In the genomic region with DNA sequence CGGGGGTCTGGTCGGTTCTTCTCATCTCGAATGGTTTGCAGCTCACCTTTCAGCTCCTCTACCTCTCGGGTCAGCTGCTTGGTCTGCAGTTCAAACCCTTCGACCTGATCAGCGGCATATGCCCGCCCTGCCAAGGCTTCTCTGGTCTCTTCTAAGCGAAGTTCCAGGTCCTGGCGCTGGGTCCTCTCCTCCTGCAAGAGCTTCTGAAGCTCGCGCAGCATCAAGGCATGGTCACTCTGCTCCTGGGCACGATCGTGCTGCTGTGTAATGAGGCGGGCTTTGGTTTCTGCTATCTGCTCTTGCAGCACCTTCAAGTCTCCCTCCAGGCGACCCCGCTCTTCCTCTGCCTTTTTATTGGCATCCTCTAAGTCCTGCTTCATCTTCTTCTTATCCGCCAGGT, we compare ENCODE assay signal across 9 mouse cellular contexts. TPM values are rescaled to one million over a fixed set of nuclear protein-coding genes. Genes with fewer than 3 reads are reported as not detected.
DNase-seq lines count a peak whose midpoint lies in the region; ATAC-seq and TF ChIP-seq lines count a peak whose summit lies in the region.
"Had no signal": no experiment of that assay in that cellular context is flagged by ENCODE, and none has a peak within 500 bp of the region (broad histone marks: within the 10 kb centered on the region; RNA-seq: fewer than 3 reads in every experiment).

No protein-coding gene starts in this region.

- no peak for TF ChIP-seq CTCF in bone marrow, adult 2 months (IDR thresholded peaks at IDR 0.05; ENCODE audit: control insufficient read depth, insufficient read depth, low read length)
- TF ChIP-seq CTCF in heart, postnatal 0 days (IDR thresholded peaks at IDR 0.05; ENCODE audit: low read depth) = no peak

- 0 out of 2 replicates have a peak overlapping the region, but pooled peaks have one; percentile 0 for H3K9ac ChIP-seq in kidney, embryonic 14.5 days (ENCODE audit: low read depth, low read length)
- H3K9ac ChIP-seq in heart, postnatal 0 days (replicated peaks; ENCODE audit: low read depth, low read length) = peak overlapping the region; percentile 63

- no peak overlapping the region for H3K27ac ChIP-seq in kidney, embryonic 14.5 days (ENCODE audit: low read depth, low read length)
- no peak overlapping the region for H3K27ac ChIP-seq in bone marrow, adult 2 months (ENCODE audit: control insufficient read depth, insufficient read depth, low read depth, low read length, poor library complexity)
- no peak overlapping the region for H3K27ac ChIP-seq in heart, postnatal 0 days (ENCODE audit: low read depth)
- H3K27ac ChIP-seq in midbrain, embryonic 10.5 days (replicated peaks) = no peak overlapping the region

- H3K4me2 ChIP-seq in kidney, embryonic 14.5 days (replicated peaks; ENCODE audit: low read depth, low read length) = peak overlapping the region; percentile 75
- peak overlapping the region; percentile 82 for H3K4me2 ChIP-seq in heart, postnatal 0 days (ENCODE audit: low read depth, low read length)

- H3K4me1 ChIP-seq in kidney, embryonic 14.5 days (ENCODE audit: control insufficient read depth, insufficient read depth, low read length) = peaks cover 30% of the 10 kb centered on the region
- no peaks in the 10 kb centered on the region; the same call in none of the 2 replicates for H3K4me1 ChIP-seq in bone marrow, adult 2 months (ENCODE audit: control insufficient read depth, insufficient read depth, low read length)
- H3K4me1 ChIP-seq in heart, postnatal 0 days (ENCODE audit: control insufficient read depth, insufficient read depth) = peaks cover 40% of the 10 kb centered on the region
- H3K4me1 ChIP-seq in midbrain, embryonic 10.5 days = peaks cover 43% of the 10 kb centered on the region

- H3K9me3 ChIP-seq in kidney, embryonic 14.5 days (ENCODE audit: control insufficient read depth, low read length) = no peaks in the 10 kb centered on the region
- no peaks in the 10 kb centered on the region for H3K9me3 ChIP-seq in heart, postnatal 0 days (replicated peaks; ENCODE audit: control insufficient read depth, low read length)
- H3K9me3 ChIP-seq in midbrain, embryonic 10.5 days (replicated peaks) = no peaks in the 10 kb centered on the region

- TF ChIP-seq EP300 in heart, postnatal 0 days (IDR thresholded peaks at IDR 0.05; ENCODE audit: low read depth) = no peak

- DNase-seq in kidney, postnatal 14 days = no peak
- no peak for DNase-seq in heart, postnatal 0 days (ENCODE audit: low spot score)
- DNase-seq in midbrain, embryonic 10.5 days (ENCODE audit: low spot score) = no peak
- no peak for DNase-seq in spleen, postnatal 4 days (ENCODE audit: low spot score in 2 of 2)
- DNase-seq in thymus, adult 18-20 months = no peak
- DNase-seq in ovary, postnatal 10 days (ENCODE audit: low spot score) = no peak
- DNase-seq: kidney, postnatal 36 days had no signal

- peak overlapping the region; percentile 71 for H3K4me3 ChIP-seq in kidney, embryonic 14.5 days (ENCODE audit: low read length)
- peak overlapping the region; percentile 17 for H3K4me3 ChIP-seq in bone marrow, adult 2 months (replicated peaks; ENCODE audit: control insufficient read depth, low read depth, low read length)
- peak overlapping the region; percentile 72 for H3K4me3 ChIP-seq in heart, postnatal 0 days (ENCODE audit: low read depth, low read length)
- H3K4me3 ChIP-seq in midbrain, embryonic 10.5 days = peak overlapping the region; percentile 92

- TF ChIP-seq POLR2A in bone marrow, adult 2 months (IDR thresholded peaks at IDR 0.05; ENCODE audit: borderline replicate concordance, control insufficient read depth, low read depth, low read length) = no peak

- no peaks in the 10 kb centered on the region for H3K27me3 ChIP-seq in kidney, embryonic 14.5 days (ENCODE audit: control insufficient read depth, insufficient read depth, low read length)
- H3K27me3 ChIP-seq in heart, postnatal 0 days (ENCODE audit: control insufficient read depth, insufficient read depth, low read length) = no peaks in the 10 kb centered on the region
- H3K27me3 ChIP-seq in midbrain, embryonic 10.5 days (ENCODE audit: low read depth, poor library complexity, severe bottlenecking) = no peaks in the 10 kb centered on the region

- ATAC-seq in kidney, embryonic 14.5 days (ENCODE audit: low FRiP score, low TSS enrichment) = no peak
- ATAC-seq in heart, postnatal 0 days (ENCODE audit: insufficient read depth, low read depth) = no peak

- peaks cover 27% of the 10 kb centered on the region for H3K36me3 ChIP-seq in kidney, embryonic 14.5 days (ENCODE audit: control insufficient read depth, insufficient read depth, low read length)
- H3K36me3 ChIP-seq in heart, postnatal 0 days (replicated peaks; ENCODE audit: control insufficient read depth, insufficient read depth, low read length) = peaks cover 34% of the 10 kb centered on the region
- H3K36me3 ChIP-seq in midbrain, embryonic 10.5 days = peaks cover 48% of the 10 kb centered on the region

- 80% methylated on average over 17 of the region's 17 CpGs for WGBS in kidney, embryonic 14.5 days
- WGBS in bone marrow, adult 2 months = 76% methylated on average over 17 of the region's 17 CpGs
- WGBS in heart, postnatal 0 days = 77% methylated on average over 17 of the region's 17 CpGs
- WGBS in midbrain, embryonic 10.5 days = 84% methylated on average over 17 of the region's 17 CpGs

RNA-seq across cellular contexts. Expression of gene Arf5, which starts 3.0 kb away (rescaled TPM):
- polyA plus RNA-seq in kidney, embryonic 14.5 days (2014; fragmentation: Nextera tagmentation; extraction: Ambion mirVana) = 283 and 293 TPM in 2 replicates
- 529 and 753 TPM in 2 replicates for polyA plus RNA-seq in bone marrow, adult 2 months (2011; ENCODE audit: insufficient read depth, insufficient read length, low replicate concordance, missing spikeins)
- total RNA-seq in heart, postnatal 0 days (2014; rRNA removed; ENCODE audit: low replicate concordance) = 219 and 253 TPM in 2 replicates
- polyA plus RNA-seq in heart, postnatal 0 days (2015; fragmentation: Nextera tagmentation; extraction: Ambion mirVana) = 235 and 240 TPM in 2 replicates
- polyA plus RNA-seq in midbrain, embryonic 10.5 days (2016; fragmentation: Nextera tagmentation; extraction: Ambion mirVana) = 299 and 324 TPM in 2 replicates

RNA-seq across cellular contexts. Expression of gene Fscn3, which starts 7.2 kb away (rescaled TPM):
- polyA plus RNA-seq in kidney, embryonic 14.5 days (2014; fragmentation: Nextera tagmentation; extraction: Ambion mirVana) = not detected in 2 replicates
- not detected in 2 replicates for polyA plus RNA-seq in bone marrow, adult 2 months (2011; ENCODE audit: insufficient read depth, insufficient read length, low replicate concordance, missing spikeins)
- not detected in 2 replicates for total RNA-seq in heart, postnatal 0 days (2014; rRNA removed; ENCODE audit: low replicate concordance)
- not detected in 2 replicates for polyA plus RNA-seq in heart, postnatal 0 days (2015; fragmentation: Nextera tagmentation; extraction: Ambion mirVana)
- 0.06 TPM in 1 of 2 replicates, not detected in the other for polyA plus RNA-seq in midbrain, embryonic 10.5 days (2016; fragmentation: Nextera tagmentation; extraction: Ambion mirVana)

RNA-seq across cellular contexts. Expression of gene Gcc1, which starts 7.8 kb away (rescaled TPM):
- 4.8 and 8.0 TPM in 2 replicates for polyA plus RNA-seq in kidney, embryonic 14.5 days (2014; fragmentation: Nextera tagmentation; extraction: Ambion mirVana)
- 6.8 and 7.0 TPM in 2 replicates for polyA plus RNA-seq in bone marrow, adult 2 months (2011; ENCODE audit: insufficient read depth, insufficient read length, low replicate concordance, missing spikeins)
- 5.9 and 6.4 TPM in 2 replicates for total RNA-seq in heart, postnatal 0 days (2014; rRNA removed; ENCODE audit: low replicate concordance)
- 4.2 and 4.3 TPM in 2 replicates for polyA plus RNA-seq in heart, postnatal 0 days (2015; fragmentation: Nextera tagmentation; extraction: Ambion mirVana)
- polyA plus RNA-seq in midbrain, embryonic 10.5 days (2016; fragmentation: Nextera tagmentation; extraction: Ambion mirVana) = 11.3 and 11.4 TPM in 2 replicates

RNA-seq across cellular contexts. Expression of gene Zfp800, which starts 22.6 kb away (rescaled TPM):
- polyA plus RNA-seq in kidney, embryonic 14.5 days (2014; fragmentation: Nextera tagmentation; extraction: Ambion mirVana) = 22.7 and 23.2 TPM in 2 replicates
- polyA plus RNA-seq in bone marrow, adult 2 months (2011; ENCODE audit: insufficient read depth, insufficient read length, low replicate concordance, missing spikeins) = 10.0 and 10.3 TPM in 2 replicates
- 18.6 and 19.5 TPM in 2 replicates for total RNA-seq in heart, postnatal 0 days (2014; rRNA removed; ENCODE audit: low replicate concordance)
- polyA plus RNA-seq in heart, postnatal 0 days (2015; fragmentation: Nextera tagmentation; extraction: Ambion mirVana) = 11.0 and 12.7 TPM in 2 replicates
- 25.6 and 27.8 TPM in 2 replicates for polyA plus RNA-seq in midbrain, embryonic 10.5 days (2016; fragmentation: Nextera tagmentation; extraction: Ambion mirVana)

RNA-seq across cellular contexts. Expression of gene Pax4, which starts 28.8 kb away (rescaled TPM):
- not detected in 2 replicates for polyA plus RNA-seq in kidney, embryonic 14.5 days (2014; fragmentation: Nextera tagmentation; extraction: Ambion mirVana)
- not detected in 2 replicates for polyA plus RNA-seq in bone marrow, adult 2 months (2011; ENCODE audit: insufficient read depth, insufficient read length, low replicate concordance, missing spikeins)
- total RNA-seq in heart, postnatal 0 days (2014; rRNA removed; ENCODE audit: low replicate concordance) = not detected in 2 replicates
- polyA plus RNA-seq in heart, postnatal 0 days (2015; fragmentation: Nextera tagmentation; extraction: Ambion mirVana) = not detected in 2 replicates
- polyA plus RNA-seq in midbrain, embryonic 10.5 days (2016; fragmentation: Nextera tagmentation; extraction: Ambion mirVana) = 0.21 TPM in 1 of 2 replicates, not detected in the other

Comparison
In these comparisons a context has a peak if more than half of its experiments do, and no peak if none do; other contexts are left out.
1. H3K4me3 ChIP-seq: peak in every context shown above with its lines; median percentile 92 in midbrain, embryonic 10.5 days; 72 in heart, postnatal 0 days; 71 in kidney, embryonic 14.5 days; 17 in bone marrow, adult 2 months.